Mouse (Mus musculus) granulocyte monocyte progenitor cell, adult 5-6 weeks (primary cell): Measurements from ENCODE around the gene Shisa9. TPM values are rescaled to one million over a fixed set of nuclear protein-coding genes. Genes with fewer than 3 reads are reported as not detected.
A peak's percentile ranks its signal among the peaks of the same experiment; 100 is the strongest.

Experiments used
- ATAC-seq: replicated peaks from 2 replicates; pipeline ENCODE4 v1.8.0; 2016; ENCODE audit warnings: mild to moderate bottlenecking, moderate TSS enrichment, inconsistent platforms; ENCODE audit not compliant: poor library complexity, severe bottlenecking
- total RNA-seq, 2 experiments: library from RNA; stranded (forward) in 1 of 2; stranded (reverse) in 1 of 2; fragments of 200-712, 200-1000 nt in 1 of 2; fragments of >200 nt in 1 of 2; fragmentation: Nextera tagmentation in 1 of 2; gene quantifications; 2 replicates each; pipeline ENCODE4 v1.2.3; 2014 to 2017

The Shisa9 gene
- total RNA-seq, 2 experiments from 2014 or later = not detected

DNA sequence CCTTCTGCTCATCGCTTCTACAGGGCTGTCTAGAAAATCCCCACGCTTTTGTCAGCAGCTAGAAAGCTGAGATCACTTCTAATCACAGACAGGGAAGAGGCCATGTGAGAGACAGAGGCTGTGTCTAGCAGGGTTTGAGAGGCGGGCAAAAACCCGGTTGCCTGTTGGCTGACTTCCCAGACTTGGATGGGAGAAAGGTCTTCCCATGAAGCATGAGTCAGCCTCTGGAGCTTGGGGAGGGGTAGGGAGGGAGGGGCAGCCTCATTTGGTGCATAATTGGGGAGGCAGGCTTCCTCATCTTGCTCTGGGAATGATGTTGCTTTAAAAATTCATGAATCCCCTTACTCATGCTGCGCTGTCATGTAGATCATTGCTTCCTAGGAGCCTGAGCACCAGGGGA, 57.0 kb downstream of the Shisa9 start:
- no peak for ATAC-seq

DNA sequence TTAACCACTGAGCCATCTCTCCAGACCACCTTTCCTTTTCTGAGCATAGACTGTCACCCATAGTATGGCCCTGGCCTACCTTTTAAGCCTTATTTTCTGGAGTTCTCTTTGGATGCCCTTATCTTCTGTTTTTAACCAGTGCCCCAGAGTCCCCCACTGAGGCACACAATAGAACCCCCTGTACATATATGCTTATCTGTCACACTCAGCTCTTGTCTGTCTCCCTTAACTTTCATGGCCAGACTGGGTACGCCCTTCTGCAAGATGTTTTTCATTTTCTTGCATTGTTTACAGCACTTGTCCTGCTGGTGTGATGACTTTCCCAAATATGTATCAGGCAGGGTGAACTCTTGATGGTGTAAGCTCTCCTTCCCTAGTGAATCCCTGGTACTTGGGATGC, 68.1 kb downstream of the Shisa9 start:
- no peak for ATAC-seq

DNA sequence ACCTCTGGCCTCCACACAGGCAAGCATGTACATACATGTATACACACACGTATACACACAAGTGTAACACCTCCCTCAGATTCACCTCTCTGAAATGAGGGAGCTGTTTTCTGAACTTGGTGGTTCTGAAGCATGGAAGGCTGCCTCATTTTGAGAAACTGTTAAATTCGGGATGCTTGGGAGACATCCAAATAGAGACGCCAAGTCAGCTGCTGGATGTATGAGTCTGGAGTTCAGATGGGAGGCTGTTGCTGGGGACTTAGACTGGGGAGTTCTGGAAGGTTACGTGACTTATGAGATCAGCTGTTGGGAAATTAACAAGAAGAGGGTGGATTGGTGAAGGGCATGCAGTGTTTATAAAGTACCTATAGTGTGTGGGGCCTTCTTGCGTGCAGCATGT, 88.7 kb downstream of the Shisa9 start:
- ATAC-seq = no peak

DNA sequence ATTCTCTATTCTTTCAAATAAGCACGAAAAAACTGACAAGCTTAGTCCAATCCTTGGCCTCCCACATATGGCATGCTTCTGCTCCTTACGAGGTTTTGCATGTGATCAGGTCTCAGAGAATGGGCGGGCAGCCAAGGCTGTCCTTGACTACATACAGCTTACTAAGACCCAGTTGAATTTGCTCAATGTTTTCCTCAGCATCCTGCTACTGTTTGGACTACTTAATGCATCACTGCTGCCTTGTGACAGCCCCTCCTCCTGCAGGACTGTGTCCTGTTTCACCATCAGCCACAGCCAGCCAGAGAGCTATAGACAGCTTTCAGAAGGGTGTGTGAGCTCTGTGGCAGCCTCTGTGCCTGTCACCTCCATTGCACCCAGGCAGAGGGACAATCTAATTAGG, 92.4 kb downstream of the Shisa9 start:
- no peak for ATAC-seq

DNA sequence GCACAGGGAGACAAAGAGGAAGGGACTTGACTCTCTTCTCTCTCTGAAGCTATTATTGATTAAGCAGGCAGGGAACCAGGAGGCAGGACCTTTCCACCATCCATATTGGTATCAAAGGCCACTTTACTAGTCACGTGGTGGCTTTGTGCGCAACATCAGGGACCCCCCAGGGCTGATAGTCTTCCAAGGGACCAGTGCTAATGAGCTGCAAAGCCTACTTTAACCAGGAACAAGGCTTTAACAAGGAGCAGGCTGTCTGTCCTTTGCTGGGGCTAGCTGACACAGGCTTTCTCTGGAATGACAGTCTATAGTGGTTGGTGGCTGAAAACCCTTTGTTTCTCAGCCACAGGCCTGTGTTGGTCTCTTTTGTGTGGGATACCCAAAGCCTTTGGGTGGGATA, 92.8 kb downstream of the Shisa9 start:
- no peak for ATAC-seq

DNA sequence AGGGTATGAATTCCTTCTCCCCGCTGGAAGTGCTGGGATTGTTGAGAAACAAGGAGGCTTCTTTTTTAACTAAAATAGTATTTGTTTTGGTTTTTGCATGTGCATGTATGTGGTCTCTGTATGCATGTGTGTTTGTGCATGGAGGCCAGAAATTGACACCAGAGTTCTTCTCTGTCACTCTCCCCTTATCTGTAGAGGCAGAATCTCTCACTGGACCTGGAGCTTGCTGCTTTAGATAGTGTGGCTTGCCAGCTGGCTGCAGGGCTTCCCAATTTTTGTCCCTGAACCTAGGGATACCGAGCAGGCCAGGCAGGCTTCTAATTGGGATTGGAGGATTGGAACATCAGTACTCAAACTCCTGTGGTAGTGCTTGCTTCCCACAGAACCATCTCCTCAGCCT, 99.2 kb downstream of the Shisa9 start:
- no peak for ATAC-seq

DNA sequence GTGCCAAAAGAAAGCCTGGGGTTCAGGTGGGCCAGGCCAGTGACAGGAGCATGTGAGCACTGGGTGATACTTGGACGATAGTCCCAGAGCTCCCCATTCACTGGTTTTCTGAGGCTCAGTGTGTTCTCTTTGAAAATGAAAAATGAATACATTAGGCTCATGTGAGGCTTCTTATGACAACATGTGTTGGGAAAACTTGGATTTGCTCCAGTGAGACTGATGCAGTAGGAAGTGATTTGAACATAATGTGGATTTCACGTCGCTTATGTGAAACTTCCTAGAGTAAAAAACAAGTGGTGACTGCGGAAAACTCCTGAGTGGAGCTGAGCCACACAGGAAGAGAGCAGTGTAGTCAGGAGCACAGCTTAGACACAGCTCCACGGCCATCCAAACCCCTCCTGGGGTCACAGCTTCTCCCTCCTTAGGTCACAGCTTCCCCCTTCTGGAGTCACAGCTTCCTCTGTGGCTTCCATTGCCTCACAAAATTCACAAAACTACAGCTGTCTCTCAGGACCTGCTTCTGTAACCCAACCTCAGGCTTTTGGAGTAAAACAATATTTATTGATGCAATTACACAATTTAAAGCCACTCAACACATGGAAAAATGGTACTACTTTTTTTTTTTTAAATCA, 106.8 kb downstream of the Shisa9 start:
- peak; percentile 86 for ATAC-seq

DNA sequence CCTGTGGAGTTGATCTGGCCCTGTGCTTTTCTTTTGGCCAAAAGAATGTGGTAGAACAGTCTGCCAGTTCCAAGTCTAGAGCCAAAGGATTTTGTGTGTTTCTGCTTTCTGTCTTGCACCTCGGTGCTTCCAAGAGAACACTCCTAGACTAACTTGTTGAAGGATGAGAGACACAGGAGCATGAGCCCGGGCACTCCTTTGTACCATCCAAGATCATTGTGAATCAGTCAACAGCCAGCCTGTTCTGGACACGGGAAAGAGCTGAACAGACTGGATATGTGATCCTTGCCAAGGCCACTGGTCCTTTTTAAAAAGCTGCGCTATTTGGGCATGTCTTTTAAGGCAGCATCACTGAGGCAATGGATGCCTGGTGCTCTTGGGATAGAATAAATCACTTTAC, 109.3 kb downstream of the Shisa9 start:
- ATAC-seq = no peak

DNA sequence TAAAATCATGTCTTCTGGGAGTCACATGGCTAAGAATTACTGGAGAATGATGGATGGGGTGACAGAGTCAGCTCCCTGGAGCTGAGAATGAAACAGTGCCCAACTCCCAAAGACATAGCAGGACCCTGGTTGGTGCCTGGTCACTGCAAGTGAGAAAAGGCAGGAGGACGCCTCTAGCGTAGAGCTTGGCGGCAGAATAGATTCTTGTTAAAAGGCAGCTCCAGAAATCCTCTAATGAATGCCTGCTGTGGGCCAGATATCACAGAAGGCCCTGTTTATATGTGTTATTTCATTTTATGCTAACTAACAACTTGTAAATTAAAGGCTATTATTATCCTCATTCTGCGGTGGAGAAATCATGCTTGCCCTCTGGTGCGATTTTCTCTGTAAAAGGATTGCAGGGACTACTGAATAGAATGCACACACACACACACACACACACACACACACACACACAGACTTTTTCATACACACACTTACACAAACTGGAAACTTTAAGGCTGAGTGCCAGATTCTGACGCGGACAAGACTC, 110.9 kb downstream of the Shisa9 start:
- no peak for ATAC-seq

DNA sequence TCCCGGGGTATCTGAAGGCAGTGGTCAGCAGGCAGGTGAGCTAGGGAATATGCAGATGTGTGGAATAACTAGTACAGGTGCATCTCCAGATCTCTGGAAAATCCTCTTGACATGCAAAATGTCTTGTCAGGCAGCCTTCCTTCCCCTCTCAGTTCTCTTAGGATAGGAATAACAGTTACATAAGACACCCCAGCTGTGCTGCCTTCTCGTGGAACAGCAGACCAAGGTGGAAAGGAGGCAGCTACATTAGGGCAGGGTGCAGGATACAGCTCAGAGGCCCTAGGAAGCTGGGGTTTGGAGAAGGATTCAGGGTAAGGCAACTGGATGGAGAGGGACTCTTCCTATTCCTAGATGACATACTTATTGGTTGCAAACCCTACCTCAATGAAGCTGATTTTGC, 111.5 kb downstream of the Shisa9 start:
- no peak for ATAC-seq

DNA sequence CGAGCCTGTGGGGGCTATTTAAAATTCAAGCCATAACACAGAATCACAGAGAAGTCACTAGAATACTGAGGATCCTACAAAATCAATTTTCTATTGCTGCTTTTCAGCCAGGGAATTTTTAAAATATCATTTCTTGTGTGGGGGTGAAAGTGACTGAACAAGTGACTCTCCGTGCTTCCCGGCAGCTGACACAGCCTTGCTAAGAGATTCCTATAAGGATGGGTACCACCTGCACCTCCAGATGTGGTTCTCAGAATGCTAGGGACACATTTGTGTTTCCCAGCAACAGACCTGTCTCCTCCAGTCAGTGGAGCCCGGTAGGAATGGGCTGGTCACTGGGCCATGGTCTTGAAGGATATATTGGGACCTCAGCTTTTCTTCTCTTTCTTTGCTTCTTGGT, 124.5 kb downstream of the Shisa9 start:
- ATAC-seq = no peak

DNA sequence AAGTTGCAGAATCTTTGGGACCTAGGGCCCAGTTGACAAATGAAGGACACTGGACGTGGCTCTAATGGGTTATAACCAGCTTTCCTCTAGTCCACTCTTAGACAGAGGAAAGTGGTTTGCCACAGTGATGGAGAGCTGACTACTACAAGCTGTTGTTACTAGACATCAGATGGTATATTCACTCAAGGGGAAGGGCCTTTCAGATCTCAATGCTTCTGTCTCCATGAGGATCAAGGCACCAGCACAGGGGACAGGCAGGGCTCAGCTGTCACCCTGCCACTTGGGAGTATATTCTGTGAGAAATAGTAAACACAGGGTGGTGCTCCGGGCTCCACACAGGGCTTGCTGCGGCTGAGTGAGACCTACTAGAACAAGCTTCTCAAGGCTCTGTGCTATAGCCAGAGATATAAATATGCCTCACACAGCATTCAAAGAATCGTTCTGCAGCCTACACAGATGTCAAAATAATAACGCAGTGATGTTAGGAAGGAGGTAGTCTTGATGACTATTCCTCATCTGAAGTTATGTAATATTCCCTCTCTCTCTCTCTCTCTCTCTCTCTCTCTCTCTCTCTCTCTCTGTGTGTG, 127.0 kb downstream of the Shisa9 start:
- ATAC-seq = no peak

DNA sequence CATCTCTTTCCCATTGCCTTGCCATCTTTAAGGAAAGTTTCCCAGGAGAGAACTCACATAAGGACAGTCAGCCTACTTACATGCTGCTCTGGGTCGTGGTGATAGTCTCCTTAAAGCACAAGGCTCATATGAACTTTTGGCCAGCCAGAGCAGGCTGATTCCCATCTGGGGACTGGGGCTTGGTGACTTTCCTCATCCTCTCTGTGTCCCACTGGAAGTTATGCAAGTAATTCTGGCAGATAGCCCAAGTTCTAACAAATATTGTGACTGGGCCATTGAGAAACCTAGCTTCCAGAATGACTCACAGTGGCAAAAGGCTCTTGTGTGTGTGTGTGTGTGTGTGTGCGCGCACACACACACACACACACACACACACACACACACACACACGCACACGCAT, 130.5 kb downstream of the Shisa9 start:
- peak; percentile 20; the same call in 1 of the 2 replicates for ATAC-seq

DNA sequence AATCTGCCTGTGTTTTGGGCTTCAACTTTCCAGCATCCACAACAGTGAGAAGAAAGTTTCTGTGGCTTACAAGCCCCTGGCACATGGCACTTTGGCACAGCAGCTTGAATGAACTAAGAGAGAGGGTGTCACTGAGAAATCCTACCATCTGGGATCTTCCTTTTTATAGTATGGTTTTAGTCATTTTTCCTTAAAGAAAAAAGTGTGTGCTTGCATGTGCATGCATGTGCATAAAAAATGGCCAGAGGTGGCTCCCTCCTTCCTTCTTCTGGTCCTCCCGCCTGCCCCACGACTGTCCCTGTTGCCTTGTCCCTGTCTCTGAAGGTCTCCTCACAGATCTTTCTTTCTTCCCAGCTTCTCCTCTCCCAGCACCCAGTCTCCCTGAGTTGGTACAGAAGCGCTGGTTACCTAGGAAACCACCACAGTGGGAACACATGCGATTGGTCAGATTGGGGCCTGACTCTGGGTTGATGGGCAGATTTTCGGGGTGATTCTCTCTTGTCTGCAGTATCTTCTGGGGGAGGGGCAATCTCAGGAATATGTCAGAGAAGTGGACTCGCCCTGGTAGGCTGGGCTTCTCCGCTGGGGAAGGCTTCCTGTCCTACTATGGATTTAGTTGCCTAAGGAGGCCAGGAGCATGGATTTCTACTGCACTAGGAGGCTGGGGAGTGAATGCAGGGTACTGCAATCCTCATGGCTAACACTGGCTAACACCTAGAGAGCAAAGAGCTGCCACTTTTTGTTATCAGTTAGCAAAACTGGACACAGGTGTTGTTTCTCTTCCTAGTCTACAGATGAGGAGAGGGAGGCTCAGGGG, 131.3 kb downstream of the Shisa9 start:
- no peak for ATAC-seq

DNA sequence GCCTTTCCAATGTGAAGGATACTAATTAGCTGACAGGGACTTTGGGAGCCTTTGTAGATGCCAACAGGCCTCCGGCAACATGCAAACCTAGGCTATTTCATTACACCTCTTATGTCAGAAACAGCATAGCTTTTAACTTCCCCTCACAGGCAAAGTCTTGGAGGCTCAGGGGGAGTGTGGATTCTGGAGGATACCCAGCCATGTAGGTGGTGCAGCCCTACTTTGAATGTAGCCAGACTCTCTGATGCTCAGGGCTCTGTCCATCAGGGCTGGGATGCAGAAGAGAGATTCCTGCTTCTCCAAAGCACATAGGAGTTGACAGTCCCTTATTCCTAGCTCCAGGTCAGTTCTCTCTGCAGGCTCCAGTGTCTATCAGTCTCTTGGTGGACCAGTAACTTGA, 133.0 kb downstream of the Shisa9 start:
- ATAC-seq = no peak

DNA sequence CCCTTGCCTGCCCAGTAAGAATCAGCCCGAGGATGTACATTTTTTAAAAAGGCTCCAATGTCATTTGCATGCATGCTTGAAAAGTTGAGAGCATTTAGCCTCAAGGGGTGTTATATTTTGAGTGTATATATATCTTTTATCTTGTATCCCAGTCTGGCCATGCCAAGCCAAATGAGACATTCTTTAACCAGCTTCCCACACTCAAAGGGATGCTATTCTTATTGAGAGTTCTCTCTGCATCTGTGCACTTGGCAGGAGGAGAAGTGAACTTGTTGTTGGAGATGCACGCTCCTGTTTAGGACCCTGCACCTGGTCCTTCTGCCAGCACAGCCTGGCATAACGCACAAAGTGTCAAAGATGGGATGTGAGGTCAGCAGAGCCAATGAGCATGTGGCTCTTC, 135.6 kb downstream of the Shisa9 start:
- ATAC-seq = no peak

DNA sequence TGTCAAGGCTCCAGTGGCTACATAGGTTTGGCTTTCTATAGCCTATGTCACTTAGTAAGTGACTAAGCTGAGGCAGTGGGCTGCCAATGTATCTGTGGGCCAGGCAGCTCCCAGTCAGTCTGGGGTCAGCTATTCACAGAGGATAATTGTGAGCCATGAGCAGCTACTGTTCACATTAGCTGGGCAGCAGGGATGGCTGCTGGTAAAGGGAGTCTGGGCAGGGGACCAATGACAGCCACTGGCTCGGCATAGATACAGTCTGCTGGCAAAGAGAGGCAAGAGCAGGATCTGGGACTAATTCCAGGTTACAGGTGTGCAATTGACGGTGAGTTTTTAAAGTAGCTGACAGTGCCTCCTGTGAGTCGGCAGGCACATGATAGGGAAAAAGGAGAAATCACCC, 145.9 kb downstream of the Shisa9 start:
- no peak for ATAC-seq

DNA sequence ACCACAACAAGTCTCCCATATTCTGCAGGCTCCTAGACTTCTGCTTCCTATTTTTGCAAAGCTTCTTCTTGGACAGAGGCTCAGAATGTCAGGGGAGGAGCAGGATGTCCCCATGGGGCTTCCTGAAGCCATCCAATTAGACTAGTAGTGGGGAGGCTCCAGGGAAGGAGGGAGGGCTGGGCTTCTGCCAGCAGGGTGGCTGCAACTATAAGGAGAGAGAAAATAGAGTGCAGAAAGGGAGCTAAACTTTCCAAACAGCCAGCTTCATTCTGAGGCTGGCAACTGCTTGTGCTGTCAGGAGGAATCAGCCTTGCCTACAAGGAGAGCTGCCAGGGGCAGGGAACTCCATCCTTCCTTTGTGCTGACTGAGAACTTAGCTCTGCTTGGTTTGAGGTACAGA, 162.8 kb downstream of the Shisa9 start:
- ATAC-seq = no peak

DNA sequence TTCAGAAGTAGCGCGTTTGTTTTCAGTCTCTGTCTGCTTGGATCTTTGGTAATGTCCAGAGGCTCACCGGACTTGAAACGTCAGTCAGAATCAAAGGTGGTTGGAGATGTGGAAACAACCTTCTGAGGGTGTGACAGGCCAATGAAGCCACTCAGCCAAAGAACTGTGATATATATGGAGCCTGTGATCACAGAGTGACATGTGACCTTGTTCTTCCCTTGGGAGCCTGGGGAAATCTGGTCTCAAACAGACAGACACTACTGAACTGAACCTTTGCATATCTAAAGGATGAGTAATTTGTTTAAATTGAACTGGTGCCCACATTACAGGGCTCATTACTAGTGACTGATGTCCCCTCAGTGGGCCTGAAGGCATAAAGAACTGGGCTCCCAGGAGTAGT, 168.1 kb downstream of the Shisa9 start:
- ATAC-seq = no peak

DNA sequence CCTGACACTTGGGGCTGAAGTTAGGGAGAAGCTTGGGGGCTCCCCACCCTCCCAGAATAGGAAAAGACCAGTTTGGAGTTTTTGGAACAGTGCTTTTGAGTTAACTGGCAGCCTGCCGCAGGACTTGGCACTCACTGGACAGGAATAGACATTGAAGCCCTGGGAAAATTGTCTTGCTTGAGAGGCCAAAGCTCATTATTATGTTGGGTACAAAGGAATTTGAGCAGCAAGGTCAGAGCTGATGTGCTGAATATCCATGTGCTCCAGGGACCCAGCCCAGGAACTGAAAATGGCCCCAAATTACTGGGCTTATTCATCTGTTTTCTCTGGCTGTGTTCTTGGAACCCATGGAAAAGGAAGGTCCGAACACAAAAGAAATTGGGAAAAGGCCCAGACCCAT, 170.6 kb downstream of the Shisa9 start:
- ATAC-seq = no peak

DNA sequence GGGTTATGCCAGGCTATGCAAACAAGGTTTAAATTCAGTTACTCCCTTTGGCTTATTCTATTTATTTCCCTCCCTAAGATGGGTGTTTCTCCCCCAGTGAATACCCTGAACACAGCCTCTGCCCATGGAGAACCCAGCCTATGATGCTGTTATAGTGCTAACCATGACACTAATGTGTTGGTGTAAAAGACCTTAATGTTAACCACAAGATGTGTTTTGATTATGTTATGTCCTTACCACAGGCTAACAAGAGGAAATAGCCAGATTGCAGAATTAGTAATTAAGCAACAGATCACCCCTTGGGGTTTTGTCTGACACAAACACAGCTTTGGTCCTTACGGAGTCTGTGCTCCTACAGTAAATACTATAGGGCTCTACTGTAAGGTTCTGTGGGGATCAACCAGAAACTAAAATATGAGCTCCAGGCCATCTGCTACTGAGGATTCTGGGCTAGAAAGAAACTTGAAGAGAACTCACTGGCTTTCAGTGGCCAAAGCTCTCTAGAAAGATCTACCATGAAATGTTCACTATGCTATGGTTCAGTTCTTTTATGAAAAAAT, 189.6 kb downstream of the Shisa9 start:
- ATAC-seq = no peak
